Mouse (Mus musculus): ENCODE results near the gene Plppr3. TPM values are rescaled to one million over a fixed set of nuclear protein-coding genes. Genes with fewer than 3 reads are reported as not detected.
"Not testable (repeated sequence)": the region's sequence is repeated elsewhere in the genome, so short reads cannot be mapped to it uniquely, and the experiment has no call there.

Gene Plppr3
- polyA plus RNA-seq, 1 experiment from 2014 or later, result 156 TPM

- WGBS, result 1% methylated on average over 52 of the region's 52 CpGs
- peak within 1 kb of the TSS; percentile 71 for H3K4me3 ChIP-seq (ENCODE audit: low read depth, low read length)
- peaks cover 14% of the 10 kb centered on the region for H3K36me3 ChIP-seq (ENCODE audit: control insufficient read depth, insufficient read depth, low read length)
- H3K4me1 ChIP-seq (ENCODE audit: control insufficient read depth, insufficient read depth, low read length), result no peaks in the 10 kb centered on the region
- DNase-seq (ENCODE audit: low spot score) (peak; percentile 97), ATAC-seq (ENCODE audit: insufficient read depth, low FRiP score, low TSS enrichment) (peak; percentile 92)
- no peaks in the 10 kb centered on the region for H3K27me3 ChIP-seq (ENCODE audit: control insufficient read depth, insufficient read depth, low read length)
- peak within 1 kb of the TSS; percentile 91 for H3K27ac ChIP-seq (ENCODE audit: low read depth, low read length)
- peak within 1 kb of the TSS; percentile 95 for H3K9ac ChIP-seq (ENCODE audit: low read length)
- H3K4me2 ChIP-seq (ENCODE audit: low read depth), result peak within 1 kb of the TSS; percentile 34
- H3K9me3 ChIP-seq (ENCODE audit: control insufficient read depth, low read length), result no peaks in the 10 kb centered on the region
Observed at GRCm38 (mm10) chr10:79908167-79909091, 34.0 kb upstream of the Plppr3 start, which contains the start of gene Med16. Med16 (minus strand) TSS chr10:79908923.

GRCm38 (mm10) chr10:79907415-79907814, 33.0 kb upstream of the Plppr3 start:
- no peaks in the 10 kb centered on the region for H3K9me3 ChIP-seq (ENCODE audit: control insufficient read depth, low read length)
- peaks cover 16% of the 10 kb centered on the region for H3K36me3 ChIP-seq (ENCODE audit: control insufficient read depth, insufficient read depth, low read length)
- no peaks in the 10 kb centered on the region for H3K4me1 ChIP-seq (ENCODE audit: control insufficient read depth, insufficient read depth, low read length)
- no peak overlapping the region for H3K27ac ChIP-seq (ENCODE audit: low read depth, low read length)
- ATAC-seq (ENCODE audit: insufficient read depth, low FRiP score, low TSS enrichment), result no peak
- no peaks in the 10 kb centered on the region for H3K27me3 ChIP-seq (ENCODE audit: control insufficient read depth, insufficient read depth, low read length)
- no peak overlapping the region for H3K4me3 ChIP-seq (ENCODE audit: low read depth, low read length)
- no peak overlapping the region for H3K4me2 ChIP-seq (ENCODE audit: low read depth)
- WGBS, result 94% methylated on average over 10 of the region's 10 CpGs
- DNase-seq (ENCODE audit: low spot score), result no peak
- H3K9ac ChIP-seq (ENCODE audit: low read length), result no peak overlapping the region

DNA sequence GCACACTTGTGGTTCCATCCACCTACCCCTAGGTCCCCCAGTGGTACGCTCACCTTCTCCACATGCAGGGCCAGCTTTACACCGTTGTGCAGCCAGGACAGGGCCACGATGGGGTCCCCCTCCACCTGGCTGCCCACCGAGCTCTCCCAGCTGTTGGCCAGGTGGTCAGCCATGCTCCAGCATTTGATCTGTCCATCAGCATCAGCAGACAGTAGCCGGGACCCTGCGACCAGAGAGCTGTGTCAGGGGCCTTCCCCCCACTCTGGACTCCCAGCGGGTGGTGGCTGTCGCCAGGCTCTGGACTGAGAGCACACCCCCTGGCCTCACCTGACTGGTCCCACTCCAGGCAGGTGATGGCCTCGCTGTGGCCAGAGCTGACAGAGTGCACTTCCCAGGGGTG, 32.3 kb upstream of the Plppr3 start:
- WGBS, result 94% methylated on average over 9 of the region's 9 CpGs
- Histone ChIP-seq H3K9me3 (ENCODE audit: control insufficient read depth, low read length) (no peaks in the 10 kb centered on the region), H3K4me2 (ENCODE audit: low read depth) (no peak overlapping the region), H3K4me1 (ENCODE audit: control insufficient read depth, insufficient read depth, low read length) (no peaks in the 10 kb centered on the region), H3K4me3 (ENCODE audit: low read depth, low read length) (no peak overlapping the region), H3K27me3 (ENCODE audit: control insufficient read depth, insufficient read depth, low read length) (no peaks in the 10 kb centered on the region), H3K27ac (ENCODE audit: low read depth, low read length) (no peak overlapping the region), H3K9ac (ENCODE audit: low read length) (no peak overlapping the region), H3K36me3 (ENCODE audit: control insufficient read depth, insufficient read depth, low read length) (peaks cover 13% of the 10 kb centered on the region)
- ATAC-seq (ENCODE audit: insufficient read depth, low FRiP score, low TSS enrichment) (no peak), DNase-seq (ENCODE audit: low spot score) (no peak)

DNA sequence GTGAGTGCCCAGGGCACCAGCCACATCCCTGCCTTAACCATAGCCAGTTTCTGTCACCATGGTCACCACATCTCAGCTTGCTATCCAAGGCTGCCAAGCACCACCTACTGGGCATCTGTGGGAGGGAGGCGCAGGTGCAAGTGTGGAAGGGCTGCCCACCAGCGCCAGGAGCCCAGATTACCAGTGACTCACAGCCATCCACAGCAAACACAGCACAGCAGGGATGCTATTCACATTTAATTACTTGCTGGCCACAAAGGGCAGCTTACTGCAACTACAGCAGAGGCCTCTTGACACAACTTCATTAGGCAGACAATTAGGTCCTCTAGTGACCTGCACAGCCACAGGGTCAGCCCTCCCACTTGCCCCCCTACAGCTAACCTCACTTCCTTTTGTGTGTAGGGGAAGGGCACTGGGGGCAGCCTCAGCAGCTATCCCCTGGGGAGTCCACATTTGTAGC, 26.5 kb upstream of the Plppr3 start:
- Histone ChIP-seq H3K9me3 (ENCODE audit: control insufficient read depth, low read length) (no peaks in the 10 kb centered on the region), H3K4me2 (ENCODE audit: low read depth) (no peak overlapping the region), H3K4me3 (ENCODE audit: low read depth, low read length) (no peak overlapping the region), H3K27ac (ENCODE audit: low read depth, low read length) (peak overlapping the region; percentile 54; the same call in 1 of the 2 replicates), H3K27me3 (ENCODE audit: control insufficient read depth, insufficient read depth, low read length) (0 out of 2 replicates have a peak, but pooled peaks cover 2% of the 10 kb centered on the region), H3K36me3 (ENCODE audit: control insufficient read depth, insufficient read depth, low read length) (peaks cover 13% of the 10 kb centered on the region), H3K9ac (ENCODE audit: low read length) (no peak overlapping the region), H3K4me1 (ENCODE audit: control insufficient read depth, insufficient read depth, low read length) (peaks cover 4% of the 10 kb centered on the region; the same call in 1 of the 2 replicates)
- 17% methylated on average over 2 of the region's 2 CpGs for WGBS
- peak; percentile 27; the same call in 1 of the 2 replicates for ATAC-seq (ENCODE audit: insufficient read depth, low FRiP score, low TSS enrichment)
- peak; percentile 49 for DNase-seq (ENCODE audit: low spot score)

DNA sequence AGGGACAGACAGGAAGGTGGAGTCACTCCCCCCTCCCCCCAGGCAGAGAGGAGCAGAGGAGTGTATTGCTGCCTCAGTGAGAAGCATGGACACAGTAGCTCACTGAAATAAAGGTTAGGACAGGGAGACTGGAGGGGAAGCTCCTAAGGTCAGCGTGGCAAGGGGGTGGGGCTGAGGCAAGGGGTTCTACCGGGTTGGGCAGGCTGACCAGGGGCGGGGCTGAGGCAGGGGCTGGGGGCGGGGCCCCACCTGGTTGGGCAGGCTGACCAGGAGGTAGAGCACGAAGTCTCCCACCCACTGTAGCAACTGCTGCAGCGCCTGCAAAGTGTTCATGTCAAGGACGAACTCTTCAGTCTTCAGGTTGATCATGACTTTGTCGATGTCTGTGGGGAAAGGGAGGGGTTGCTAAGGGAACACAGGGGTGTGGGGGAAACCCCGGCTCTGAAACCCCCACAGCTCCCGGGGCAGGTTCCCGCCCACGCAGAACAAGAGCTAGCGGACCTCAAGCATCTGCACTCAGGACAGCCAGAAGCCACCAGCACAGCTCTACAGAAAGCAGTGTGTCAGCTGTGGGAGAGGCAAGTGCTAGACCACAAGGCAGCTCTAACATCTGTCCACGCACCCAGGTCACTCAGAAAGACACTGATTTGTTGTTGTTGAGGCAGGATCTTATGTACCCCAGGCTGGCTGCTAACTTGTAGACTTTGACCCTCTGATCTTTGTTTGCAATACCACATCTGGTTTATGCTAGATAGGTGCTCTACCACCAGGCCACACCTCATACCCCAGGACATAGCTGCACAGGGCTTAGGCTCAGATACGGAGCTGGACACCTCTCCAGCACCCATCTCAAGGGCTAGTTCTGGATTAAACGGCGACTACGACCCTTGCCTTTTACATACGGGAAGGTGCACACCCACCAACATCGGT, 23.1 kb upstream of the Plppr3 start:
- ATAC-seq (ENCODE audit: insufficient read depth, low FRiP score, low TSS enrichment), result no peak
- Histone ChIP-seq H3K4me3 (ENCODE audit: low read depth, low read length) (no peak overlapping the region), H3K9me3 (ENCODE audit: control insufficient read depth, low read length) (no peaks in the 10 kb centered on the region), H3K4me2 (ENCODE audit: low read depth) (no peak overlapping the region), H3K36me3 (ENCODE audit: control insufficient read depth, insufficient read depth, low read length) (peaks cover 8% of the 10 kb centered on the region), H3K27me3 (ENCODE audit: control insufficient read depth, insufficient read depth, low read length) (0 out of 2 replicates have a peak, but pooled peaks cover 2% of the 10 kb centered on the region), H3K4me1 (ENCODE audit: control insufficient read depth, insufficient read depth, low read length) (peaks cover 4% of the 10 kb centered on the region; the same call in 1 of the 2 replicates), H3K27ac (ENCODE audit: low read depth, low read length) (no peak overlapping the region), H3K9ac (ENCODE audit: low read length) (no peak overlapping the region)
- 50% methylated on average over 20 of the region's 20 CpGs for WGBS
- no peak for DNase-seq (ENCODE audit: low spot score)

DNA sequence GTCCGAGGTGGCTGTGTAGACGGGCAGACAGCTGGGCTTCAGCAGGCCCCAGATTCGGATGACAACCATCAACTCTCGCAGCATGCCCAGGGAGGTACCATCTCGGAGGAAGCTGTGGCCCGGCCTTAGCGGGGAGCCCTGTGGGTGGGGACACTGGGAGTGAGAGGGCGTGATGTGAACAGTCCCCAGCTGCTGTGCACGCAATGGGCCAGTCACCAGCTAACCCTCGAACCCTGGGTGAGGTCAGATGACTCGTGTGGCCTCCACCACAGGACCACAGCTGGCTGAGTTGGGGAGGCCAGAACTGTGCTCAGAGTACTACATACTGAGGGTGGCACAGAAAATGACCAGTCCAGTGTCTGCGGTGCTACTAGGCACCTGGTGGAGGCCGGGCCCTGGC, 22.4 kb upstream of the Plppr3 start:
- 84% methylated on average over 13 of the region's 13 CpGs for WGBS
- H3K4me1 ChIP-seq (ENCODE audit: control insufficient read depth, insufficient read depth, low read length), result peaks cover 4% of the 10 kb centered on the region; the same call in 1 of the 2 replicates
- no peak overlapping the region for H3K27ac ChIP-seq (ENCODE audit: low read depth, low read length)
- H3K4me2 ChIP-seq (ENCODE audit: low read depth), result no peak overlapping the region
- ATAC-seq (ENCODE audit: insufficient read depth, low FRiP score, low TSS enrichment), result no peak
- H3K4me3 ChIP-seq (ENCODE audit: low read depth, low read length), result no peak overlapping the region
- no peaks in the 10 kb centered on the region for H3K9me3 ChIP-seq (ENCODE audit: control insufficient read depth, low read length)
- peaks cover 8% of the 10 kb centered on the region for H3K36me3 ChIP-seq (ENCODE audit: control insufficient read depth, insufficient read depth, low read length)
- H3K9ac ChIP-seq (ENCODE audit: low read length), result no peak overlapping the region
- DNase-seq (ENCODE audit: low spot score), result no peak
- H3K27me3 ChIP-seq (ENCODE audit: control insufficient read depth, insufficient read depth, low read length), result 0 out of 2 replicates have a peak, but pooled peaks cover 2% of the 10 kb centered on the region

DNA sequence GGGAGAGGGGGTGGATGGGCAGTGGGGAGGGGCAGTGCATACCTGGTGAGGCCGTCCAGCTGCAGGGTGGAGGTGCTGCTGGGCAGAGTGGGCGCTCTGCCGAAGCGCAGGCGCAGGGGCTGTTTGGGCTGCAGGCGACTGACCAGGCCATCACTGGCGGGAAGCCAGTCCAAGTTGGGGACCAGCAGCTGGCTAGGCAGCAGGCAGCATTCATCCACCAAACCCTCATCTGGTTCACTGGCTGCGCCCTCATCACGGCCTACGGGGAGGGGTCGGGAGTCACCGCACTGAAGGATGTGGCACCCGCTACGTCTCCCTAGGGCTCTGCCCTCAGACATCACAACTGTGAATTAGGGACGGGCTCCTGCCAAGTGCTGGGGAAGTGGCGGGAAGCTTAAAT, 21.9 kb upstream of the Plppr3 start:
- Histone ChIP-seq H3K9me3 (ENCODE audit: control insufficient read depth, low read length) (no peaks in the 10 kb centered on the region), H3K27me3 (ENCODE audit: control insufficient read depth, insufficient read depth, low read length) (0 out of 2 replicates have a peak, but pooled peaks cover 2% of the 10 kb centered on the region), H3K4me1 (ENCODE audit: control insufficient read depth, insufficient read depth, low read length) (peaks cover 4% of the 10 kb centered on the region; the same call in 1 of the 2 replicates), H3K4me3 (ENCODE audit: low read depth, low read length) (no peak overlapping the region), H3K4me2 (ENCODE audit: low read depth) (no peak overlapping the region), H3K27ac (ENCODE audit: low read depth, low read length) (no peak overlapping the region), H3K9ac (ENCODE audit: low read length) (no peak overlapping the region), H3K36me3 (ENCODE audit: control insufficient read depth, insufficient read depth, low read length) (peaks cover 8% of the 10 kb centered on the region)
- DNase-seq (ENCODE audit: low spot score) (no peak), ATAC-seq (ENCODE audit: insufficient read depth, low FRiP score, low TSS enrichment) (no peak)
- WGBS, result 92% methylated on average over 16 of the region's 16 CpGs

GRCm38 (mm10) chr10:79892451-79893118, 18.2 kb upstream of the Plppr3 start:
- WGBS, result 45% methylated on average over 22 of the region's 22 CpGs
- H3K4me3 ChIP-seq (ENCODE audit: low read depth, low read length); H3K4me1 ChIP-seq (ENCODE audit: control insufficient read depth, insufficient read depth, low read length); H3K27ac ChIP-seq (ENCODE audit: low read depth, low read length); H3K4me2 ChIP-seq (ENCODE audit: low read depth); H3K27me3 ChIP-seq (ENCODE audit: control insufficient read depth, insufficient read depth, low read length); H3K9ac ChIP-seq (ENCODE audit: low read length); H3K36me3 ChIP-seq (ENCODE audit: control insufficient read depth, insufficient read depth, low read length); H3K9me3 ChIP-seq (ENCODE audit: control insufficient read depth, low read length): not testable (repeated sequence)
- ATAC-seq (ENCODE audit: insufficient read depth, low FRiP score, low TSS enrichment) (peak; percentile 33; the same call in 1 of the 2 replicates), DNase-seq (ENCODE audit: low spot score) (peak; percentile 85)

Measured in neural tube, embryonic 11.5 days (tissue).